Mouse (Mus musculus) heart, adult 2 months (tissue): ENCODE measurements at regions not wholly inside any gene's neighbourhood (a gene's known extent, or its start where the extent isn't known, plus 50 kb on each side); places are given as distances from the start of the nearest gene placed in this dataset.

Experiments
- DNase-seq, 2 experiments: peaks; one replicate each; pipeline ENCODE4 v3.0.0; 2021
- H3K27ac ChIP-seq: fragments of 200-600 bp; 2 replicates; pipeline ENCODE4 v1.8.1; 2022
- H3K27me3 ChIP-seq: fragments of 200-500 bp; 2 replicates; pipeline ENCODE4 v1.6.1; 2012; ENCODE audit warnings: mild to moderate bottlenecking, low read length, inconsistent platforms, mixed read lengths; ENCODE audit not compliant: control insufficient read depth, insufficient read depth
- H3K36me3 ChIP-seq: fragments of 200-500 bp; 2 replicates; pipeline ENCODE4 v1.6.1; 2012; ENCODE audit warnings: low read length, inconsistent platforms; ENCODE audit not compliant: control insufficient read depth, insufficient read depth
- H3K4me1 ChIP-seq: fragments of 200-500 bp; 2 replicates; pipeline ENCODE4 v1.6.1; 2011; ENCODE audit warnings: low read length; ENCODE audit not compliant: control insufficient read depth, insufficient read depth
- H3K4me3 ChIP-seq: fragments of 200-600 bp; 2 replicates; pipeline ENCODE4 v1.8.1; 2022
- H3K79me2 ChIP-seq: fragments of 200-500 bp; replicated peaks from 2 replicates; pipeline ENCODE4 v1.6.1; 2012; ENCODE audit warnings: mild to moderate bottlenecking, inconsistent platforms, low read length, moderate library complexity, mixed read lengths; ENCODE audit not compliant: control insufficient read depth, insufficient read depth
- H3K9ac ChIP-seq: fragments of 200-500 bp; 2 replicates; pipeline ENCODE4 v1.6.1; 2012; ENCODE audit warnings: low read depth, mild to moderate bottlenecking, control low read depth, inconsistent platforms, low read length, mixed read lengths
- CTCF ChIP-seq: fragments of 200-600 bp; IDR thresholded peaks from 2 replicates; pipeline ENCODE4 v1.8.1; 2022; ENCODE audit warnings: antibody characterized with exemption, mild to moderate bottlenecking, moderate library complexity
- EP300 ChIP-seq: fragments of 200-500 bp; IDR thresholded peaks from 2 replicates; pipeline ENCODE4 v1.6.1; 2011; ENCODE audit warnings: low read depth, low read length, control low read depth; ENCODE audit not compliant: insufficient read depth
- POLR2A ChIP-seq: fragments of 200-500 bp; IDR thresholded peaks from 2 replicates; pipeline ENCODE4 v1.6.1; 2011; ENCODE audit warnings: mild to moderate bottlenecking, low read depth, low read length, control low read depth; ENCODE audit not compliant: insufficient read depth
- WGBS: fragments of 180-500 bp; shearing (Covaris S2); methylation state at CpG from one replicate; pipeline ENCODE4 v1.1.7; 2018; 5-methylcytosine and 5-hydroxymethylcytosine counted together
- intact Hi-C: fragments of 180-260 bp; cut with DNase I; formaldehyde crosslinking; loops from one replicate; pipeline ENCODE4 v1.15.1; 2025

- H3K9ac ChIP-seq: no peak overlapping the region
- 44% methylated on average over 7 of the region's 7 CpGs for WGBS
- intact Hi-C loops: no loop called here
- DNase-seq: no peak
- no peak overlapping the region for H3K4me3 ChIP-seq
- TF ChIP-seq EP300 (no peak), POLR2A (no peak), CTCF (no peak)
- H3K27ac ChIP-seq: no peak overlapping the region
- H3K27me3 ChIP-seq: peaks cover 1% of the 10 kb centered on the region; the same call in 1 of the 2 replicates
- no peaks in the 10 kb centered on the region for H3K36me3 ChIP-seq
- no peaks in the 10 kb centered on the region for H3K4me1 ChIP-seq
- no peaks in the 10 kb centered on the region for H3K79me2 ChIP-seq
These were observed 206.6 kb downstream of the Barx2 start for GRCm38 (mm10) chr9:31706688-31707087.

GRCm38 (mm10) chr9:31690921-31691475, 222.3 kb downstream of the Barx2 start:
- TF ChIP-seq CTCF: no peak
- TF ChIP-seq POLR2A: no peak
- TF ChIP-seq EP300: no peak
- no peaks in the 10 kb centered on the region; the same call in none of the 2 replicates for H3K27me3 ChIP-seq
- no peaks in the 10 kb centered on the region for H3K36me3 ChIP-seq
- peaks cover 4% of the 10 kb centered on the region for H3K4me1 ChIP-seq
- no peak overlapping the region for H3K9ac ChIP-seq
- H3K4me3 ChIP-seq: no peak overlapping the region
- DNase-seq: no peak
- intact Hi-C loops: no loop called here
- 82% methylated on average over 7 of the region's 7 CpGs for WGBS
- no peak overlapping the region for H3K27ac ChIP-seq
- H3K79me2 ChIP-seq: no peaks in the 10 kb centered on the region

- H3K27me3 ChIP-seq: no peaks in the 10 kb centered on the region; the same call in none of the 2 replicates
- TF ChIP-seq EP300 (no peak), CTCF (no peak), POLR2A (no peak)
- no peaks in the 10 kb centered on the region for H3K79me2 ChIP-seq
- H3K4me1 ChIP-seq: peaks cover 5% of the 10 kb centered on the region
- H3K36me3 ChIP-seq: no peaks in the 10 kb centered on the region
- peak overlapping the region; percentile 19; the same call in 1 of the 2 replicates for H3K9ac ChIP-seq
- DNase-seq: no peak
- intact Hi-C loops: no loop called here
- 1% methylated on average over 3 of the region's 3 CpGs for WGBS
- H3K27ac ChIP-seq: no peak overlapping the region
- no peak overlapping the region; the same call in 1 of the 2 replicates for H3K4me3 ChIP-seq
These were observed 224.1 kb upstream of the Tmem45b start for GRCm38 (mm10) chr9:31688398-31688705.

- Histone ChIP-seq H3K79me2 (no peaks in the 10 kb centered on the region), H3K4me3 (no peak overlapping the region; the same call in 1 of the 2 replicates), H3K9ac (peak overlapping the region; percentile 19; the same call in 1 of the 2 replicates), H3K27me3 (no peaks in the 10 kb centered on the region; the same call in none of the 2 replicates), H3K36me3 (no peaks in the 10 kb centered on the region), H3K4me1 (peaks cover 5% of the 10 kb centered on the region), H3K27ac (no peak overlapping the region)
- peak; percentile 31 to 44 for DNase-seq
- TF ChIP-seq CTCF (no peak), POLR2A (no peak), EP300 (no peak)
- intact Hi-C loops: no loop called here
- 28% methylated on average over 17 of the region's 17 CpGs for WGBS
These were observed 223.6 kb upstream of the Tmem45b start for GRCm38 (mm10) chr9:31687686-31688397.

- H3K36me3 ChIP-seq: no peaks in the 10 kb centered on the region
- whole genome bisulfite sequencing: 78% methylated on average over 5 of the region's 5 CpGs
- no peak for DNase-seq
- no peak overlapping the region for H3K9ac ChIP-seq
- intact Hi-C loops: no loop called here
- H3K4me3 ChIP-seq: no peak overlapping the region
- H3K4me1 ChIP-seq: peaks cover 5% of the 10 kb centered on the region
- H3K27me3 ChIP-seq: no peaks in the 10 kb centered on the region; the same call in none of the 2 replicates
- TF ChIP-seq EP300 (no peak), CTCF (no peak), POLR2A (no peak)
- no peaks in the 10 kb centered on the region for H3K79me2 ChIP-seq
- no peak overlapping the region for H3K27ac ChIP-seq
These were observed 222.2 kb upstream of the Tmem45b start for GRCm38 (mm10) chr9:31686466-31686865.

- 95% methylated on average over 8 of the region's 8 CpGs for WGBS
- H3K4me1 ChIP-seq: peaks cover 5% of the 10 kb centered on the region
- no peak for DNase-seq
- TF ChIP-seq POLR2A: no peak
- no peak for TF ChIP-seq EP300
- no peak for TF ChIP-seq CTCF
- no peaks in the 10 kb centered on the region for H3K36me3 ChIP-seq
- no peaks in the 10 kb centered on the region; the same call in none of the 2 replicates for H3K27me3 ChIP-seq
- H3K27ac ChIP-seq: no peak overlapping the region
- H3K79me2 ChIP-seq: no peaks in the 10 kb centered on the region
- no peak overlapping the region for H3K4me3 ChIP-seq
- H3K9ac ChIP-seq: no peak overlapping the region
- intact Hi-C loops: no loop called here
These were observed 220.5 kb upstream of the Tmem45b start for GRCm38 (mm10) chr9:31684812-31685188.
